Mouse (Mus musculus): Measurements from ENCODE around the gene 4930432M17Rik. TPM values are rescaled to one million over a fixed set of nuclear protein-coding genes. Genes with fewer than 3 reads are reported as not detected.
A peak's percentile ranks its signal among the peaks of the same experiment; 100 is the strongest.

The 4930432M17Rik gene
- polyA plus RNA-seq, 1 experiment from 2014 or later, result not detected

- no peak overlapping the region for H3K9ac ChIP-seq
- H3K4me1 ChIP-seq, result no peaks in the 10 kb centered on the region
- H3K27me3 ChIP-seq, result no peaks in the 10 kb centered on the region
- no peaks in the 10 kb centered on the region for H3K36me3 ChIP-seq
- H3K4me2 ChIP-seq (replicated peaks), result no peak overlapping the region
- H3K27ac ChIP-seq (replicated peaks), result no peak overlapping the region
- H3K9me3 ChIP-seq (replicated peaks), result no peaks in the 10 kb centered on the region
- WGBS, result 65% methylated on average over 5 of the region's 5 CpGs
- no peak for ATAC-seq (ENCODE audit: insufficient number of reproducible peaks, low FRiP score, low TSS enrichment, low read depth)
- no peak overlapping the region for H3K4me3 ChIP-seq (replicated peaks)
These were observed 1.7 kb downstream of the 4930432M17Rik start for GRCm38 (mm10) chr3:121672135-121672790.

- H3K9me3 ChIP-seq (replicated peaks), result no peaks in the 10 kb centered on the region
- no peaks in the 10 kb centered on the region for H3K27me3 ChIP-seq
- no peak for ATAC-seq (ENCODE audit: insufficient number of reproducible peaks, low FRiP score, low TSS enrichment, low read depth)
- WGBS, result 24% methylated on average over 4 of the region's 4 CpGs
- no peak overlapping the region for H3K9ac ChIP-seq
- H3K27ac ChIP-seq (replicated peaks), result no peak overlapping the region
- H3K4me3 ChIP-seq (replicated peaks), result no peak overlapping the region
- no peak overlapping the region for H3K4me2 ChIP-seq (replicated peaks)
- no peaks in the 10 kb centered on the region for H3K4me1 ChIP-seq
- H3K36me3 ChIP-seq, result no peaks in the 10 kb centered on the region
These were observed 8.4 kb downstream of the 4930432M17Rik start for GRCm38 (mm10) chr3:121678935-121679334.

GRCm38 (mm10) chr3:121679443-121679842 lies 8.9 kb downstream of the 4930432M17Rik start:
- no peaks in the 10 kb centered on the region for H3K9me3 ChIP-seq (replicated peaks)
- H3K4me3 ChIP-seq (replicated peaks), result no peak overlapping the region
- no peak overlapping the region for H3K27ac ChIP-seq (replicated peaks)
- 35% methylated on average over 3 of the region's 3 CpGs for WGBS
- no peaks in the 10 kb centered on the region for H3K27me3 ChIP-seq
- ATAC-seq (ENCODE audit: insufficient number of reproducible peaks, low FRiP score, low TSS enrichment, low read depth), result no peak
- no peak overlapping the region for H3K9ac ChIP-seq
- H3K4me1 ChIP-seq, result no peaks in the 10 kb centered on the region
- H3K36me3 ChIP-seq, result no peaks in the 10 kb centered on the region
- H3K4me2 ChIP-seq (replicated peaks), result no peak overlapping the region

- no peak overlapping the region for H3K27ac ChIP-seq (replicated peaks)
- no peak overlapping the region for H3K9ac ChIP-seq
- no peak overlapping the region for H3K4me2 ChIP-seq (replicated peaks)
- no peak overlapping the region for H3K4me3 ChIP-seq (replicated peaks)
- no peaks in the 10 kb centered on the region for H3K36me3 ChIP-seq
- WGBS, result 77% methylated on average over 3 of the region's 3 CpGs
- H3K27me3 ChIP-seq, result no peaks in the 10 kb centered on the region
- H3K4me1 ChIP-seq, result no peaks in the 10 kb centered on the region
- ATAC-seq (ENCODE audit: insufficient number of reproducible peaks, low FRiP score, low TSS enrichment, low read depth), result no peak
- no peaks in the 10 kb centered on the region for H3K9me3 ChIP-seq (replicated peaks)
These were observed 9.6 kb downstream of the 4930432M17Rik start for GRCm38 (mm10) chr3:121680187-121680586.

GRCm38 (mm10) chr3:121682439-121683411 lies 12.2 kb downstream of the 4930432M17Rik start:
- Histone ChIP-seq H3K4me1 (no peaks in the 10 kb centered on the region), H3K36me3 (no peaks in the 10 kb centered on the region), H3K9me3 (replicated peaks) (no peaks in the 10 kb centered on the region), H3K4me2 (replicated peaks) (no peak overlapping the region), H3K27me3 (no peaks in the 10 kb centered on the region), H3K4me3 (replicated peaks) (no peak overlapping the region), H3K27ac (replicated peaks) (no peak overlapping the region), H3K9ac (no peak overlapping the region)
- 78% methylated on average over 10 of the region's 10 CpGs for WGBS
- no peak for ATAC-seq (ENCODE audit: insufficient number of reproducible peaks, low FRiP score, low TSS enrichment, low read depth)

- ATAC-seq (ENCODE audit: insufficient number of reproducible peaks, low FRiP score, low TSS enrichment, low read depth), result no peak
These were observed 14.0 kb downstream of the 4930432M17Rik start for GRCm38 (mm10) chr3:121684552-121684951.

GRCm38 (mm10) chr3:121684963-121685362 lies 14.4 kb downstream of the 4930432M17Rik start:
- Histone ChIP-seq H3K9me3 (replicated peaks) (no peaks in the 10 kb centered on the region), H3K4me2 (replicated peaks) (no peak overlapping the region), H3K27me3 (no peaks in the 10 kb centered on the region), H3K4me1 (no peaks in the 10 kb centered on the region), H3K27ac (replicated peaks) (no peak overlapping the region), H3K4me3 (replicated peaks) (no peak overlapping the region), H3K9ac (no peak overlapping the region), H3K36me3 (no peaks in the 10 kb centered on the region)
- 84% methylated on average over 4 of the region's 4 CpGs for WGBS
- ATAC-seq (ENCODE audit: insufficient number of reproducible peaks, low FRiP score, low TSS enrichment, low read depth), result no peak

More at GRCm38 (mm10) chr3:121684552-121684951, 14.0 kb downstream of the 4930432M17Rik start:
- Histone ChIP-seq H3K4me3 (replicated peaks) (no peak overlapping the region), H3K9ac (no peak overlapping the region), H3K27me3 (no peaks in the 10 kb centered on the region), H3K4me2 (replicated peaks) (no peak overlapping the region), H3K9me3 (replicated peaks) (no peaks in the 10 kb centered on the region), H3K36me3 (no peaks in the 10 kb centered on the region), H3K27ac (replicated peaks) (no peak overlapping the region), H3K4me1 (no peaks in the 10 kb centered on the region)
- 72% methylated on average over 4 of the region's 4 CpGs for WGBS

GRCm38 (mm10) chr3:121685985-121686384 lies 15.4 kb downstream of the 4930432M17Rik start:
- 86% methylated on average over 1 of the region's 1 CpGs for WGBS

GRCm38 (mm10) chr3:121686408-121686911 lies 15.9 kb downstream of the 4930432M17Rik start:
- 0 out of 2 replicates have a peak, but pooled peaks have one; percentile 47 for ATAC-seq (ENCODE audit: insufficient number of reproducible peaks, low FRiP score, low TSS enrichment, low read depth)
- H3K4me1 ChIP-seq, result no peaks in the 10 kb centered on the region
- no peaks in the 10 kb centered on the region for H3K9me3 ChIP-seq (replicated peaks)
- WGBS, result 70% methylated on average over 4 of the region's 4 CpGs
- no peak overlapping the region for H3K27ac ChIP-seq (replicated peaks)
- H3K4me2 ChIP-seq (replicated peaks), result no peak overlapping the region
- H3K4me3 ChIP-seq (replicated peaks), result no peak overlapping the region
- no peaks in the 10 kb centered on the region for H3K36me3 ChIP-seq
- H3K27me3 ChIP-seq, result no peaks in the 10 kb centered on the region
- no peak overlapping the region for H3K9ac ChIP-seq

More at GRCm38 (mm10) chr3:121685985-121686384, 15.4 kb downstream of the 4930432M17Rik start:
- H3K27me3 ChIP-seq, result no peaks in the 10 kb centered on the region
- no peak for ATAC-seq (ENCODE audit: insufficient number of reproducible peaks, low FRiP score, low TSS enrichment, low read depth)
- H3K36me3 ChIP-seq, result no peaks in the 10 kb centered on the region
- no peak overlapping the region for H3K4me3 ChIP-seq (replicated peaks)
- H3K4me2 ChIP-seq (replicated peaks), result no peak overlapping the region
- H3K9me3 ChIP-seq (replicated peaks), result no peaks in the 10 kb centered on the region
- H3K4me1 ChIP-seq, result no peaks in the 10 kb centered on the region
- no peak overlapping the region for H3K27ac ChIP-seq (replicated peaks)
- no peak overlapping the region for H3K9ac ChIP-seq

GRCm38 (mm10) chr3:121687741-121688140 lies 17.2 kb downstream of the 4930432M17Rik start:
- no peak overlapping the region for H3K4me3 ChIP-seq (replicated peaks)
- H3K9me3 ChIP-seq (replicated peaks), result no peaks in the 10 kb centered on the region
- H3K4me1 ChIP-seq, result no peaks in the 10 kb centered on the region
- 76% methylated on average over 3 of the region's 3 CpGs for WGBS
- ATAC-seq (ENCODE audit: insufficient number of reproducible peaks, low FRiP score, low TSS enrichment, low read depth), result no peak
- no peaks in the 10 kb centered on the region for H3K36me3 ChIP-seq
- no peak overlapping the region for H3K9ac ChIP-seq
- H3K27me3 ChIP-seq, result no peaks in the 10 kb centered on the region
- H3K4me2 ChIP-seq (replicated peaks), result no peak overlapping the region
- no peak overlapping the region for H3K27ac ChIP-seq (replicated peaks)

GRCm38 (mm10) chr3:121689029-121689428 lies 18.5 kb downstream of the 4930432M17Rik start:
- Histone ChIP-seq H3K36me3 (no peaks in the 10 kb centered on the region), H3K9ac (no peak overlapping the region), H3K9me3 (replicated peaks) (no peaks in the 10 kb centered on the region), H3K27ac (replicated peaks) (no peak overlapping the region), H3K27me3 (no peaks in the 10 kb centered on the region), H3K4me3 (replicated peaks) (no peak overlapping the region), H3K4me2 (replicated peaks) (no peak overlapping the region), H3K4me1 (no peaks in the 10 kb centered on the region)
- ATAC-seq (ENCODE audit: insufficient number of reproducible peaks, low FRiP score, low TSS enrichment, low read depth), result no peak
- WGBS, result 80% methylated on average over 5 of the region's 5 CpGs
